Mouse (Mus musculus) brown adipose tissue, adult 24 weeks (tissue): ENCODE measurements around the gene Stk33. TPM values are rescaled to one million over a fixed set of nuclear protein-coding genes. Genes with fewer than 3 reads are reported as not detected.

Experiments used
- H3K27ac ChIP-seq: fragments of 200-500 bp; replicated peaks from 2 replicates; pipeline ENCODE4 v1.5.1; 2012; ENCODE audit warnings: low read depth, mild to moderate bottlenecking, low read length
- H3K4me1 ChIP-seq: fragments of 200-500 bp; 2 replicates; pipeline ENCODE4 v1.6.1; 2012; ENCODE audit warnings: low read length, mixed read lengths; ENCODE audit not compliant: control insufficient read depth, insufficient read depth, insufficient read length
- H3K4me3 ChIP-seq: fragments of 200-500 bp; 2 replicates; pipeline ENCODE4 v1.5.1; 2012; ENCODE audit warnings: low read depth, mild to moderate bottlenecking, low read length, moderate library complexity; ENCODE audit not compliant: insufficient read depth
- polyA plus RNA-seq: library from polyadenylated mRNA; stranded (reverse); fragments of >200 nt; gene quantifications from 2 replicates; pipeline ENCODE4 v1.2.4, GENCODE M21; 2012; ENCODE audit not compliant: missing spikeins, insufficient read depth, insufficient read length

Stk33 gene
- polyA plus RNA-seq, 1 experiment = not detected

DNA sequence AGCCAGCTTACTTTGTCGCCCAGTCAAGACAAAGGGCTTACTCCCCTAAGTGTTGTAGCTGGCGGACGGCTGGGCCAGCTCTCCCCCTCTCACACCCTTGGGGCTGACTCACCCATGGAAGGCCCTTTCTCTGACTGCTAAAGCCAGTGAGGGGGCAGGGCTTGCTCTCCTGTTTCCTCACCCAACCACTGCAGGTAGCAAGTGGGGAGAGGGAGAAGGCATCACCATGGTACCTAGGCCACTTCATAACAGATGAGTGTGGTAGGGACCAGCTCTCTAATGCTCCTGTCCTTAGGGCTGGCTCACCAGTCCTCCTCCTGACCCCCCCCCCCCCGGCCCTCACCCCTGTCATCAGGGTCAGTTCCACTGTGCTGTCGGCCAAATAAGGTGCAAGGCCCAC is 143.5 kb downstream of the Stk33 start:
- no peaks in the 10 kb centered on the region for H3K4me1 ChIP-seq
- H3K4me3 ChIP-seq = no peak overlapping the region
- H3K27ac ChIP-seq = no peak overlapping the region

DNA sequence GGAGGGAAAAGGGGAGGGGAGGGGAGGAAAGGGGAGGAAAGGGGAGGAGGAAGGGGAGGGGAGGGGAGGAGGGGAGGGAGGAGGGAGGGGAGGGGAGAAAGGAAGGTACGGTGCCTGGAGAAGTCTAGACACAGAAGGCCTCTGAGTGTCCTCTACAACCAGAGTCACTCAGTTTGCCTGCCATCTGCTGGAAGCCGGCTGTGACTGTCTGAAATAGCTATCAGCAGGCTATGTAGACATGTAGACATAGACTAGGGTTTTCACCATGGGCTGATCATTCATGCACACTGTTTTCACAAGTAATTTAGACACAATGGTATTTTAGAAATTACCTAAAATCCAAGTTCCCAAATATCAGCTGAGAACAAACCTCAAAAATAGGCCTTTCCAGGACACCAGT is 148.4 kb downstream of the Stk33 start:
- H3K4me3 ChIP-seq = no peak overlapping the region
- no peak overlapping the region for H3K27ac ChIP-seq
- no peaks in the 10 kb centered on the region for H3K4me1 ChIP-seq

DNA sequence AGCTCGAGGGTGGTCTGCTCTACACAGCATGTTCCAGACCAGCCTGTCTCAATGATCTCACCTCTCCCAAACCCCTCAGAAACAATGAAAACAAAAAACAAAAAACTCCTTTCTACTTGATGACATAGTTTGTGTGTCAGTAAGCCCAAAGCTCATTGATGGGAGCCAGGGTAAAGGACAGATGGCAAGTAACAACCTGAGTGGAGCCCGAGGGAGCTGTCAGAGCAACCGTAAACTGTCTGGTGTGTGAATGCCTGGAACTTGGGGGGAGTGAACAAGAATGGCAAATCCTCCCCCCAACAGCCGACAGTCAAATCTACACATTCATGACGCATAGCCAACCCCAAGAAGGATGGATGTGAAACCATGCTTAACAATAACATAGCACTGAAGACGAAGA is 149.8 kb downstream of the Stk33 start:
- no peaks in the 10 kb centered on the region for H3K4me1 ChIP-seq
- no peak overlapping the region for H3K27ac ChIP-seq
- H3K4me3 ChIP-seq = no peak overlapping the region

DNA sequence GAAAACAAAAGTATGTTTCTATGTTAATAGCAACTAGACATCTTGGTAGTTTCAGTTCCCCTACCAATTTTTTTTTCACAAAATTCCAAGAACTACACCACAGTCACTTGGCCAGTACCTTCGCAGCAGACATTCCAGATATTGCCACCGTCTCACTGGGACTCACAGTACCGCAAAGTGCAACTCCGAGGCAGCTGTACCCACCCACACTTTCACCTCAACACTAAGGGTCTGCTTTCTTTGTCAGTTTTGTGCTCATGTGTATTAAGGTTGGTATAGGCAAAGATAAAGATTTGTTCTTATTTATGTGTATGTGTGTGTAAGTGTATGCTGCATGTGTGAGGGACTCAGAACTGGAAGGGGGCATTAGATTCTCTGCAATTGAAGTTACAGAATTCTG is 156.8 kb downstream of the Stk33 start:
- H3K27ac ChIP-seq = no peak overlapping the region
- peaks cover 2% of the 10 kb centered on the region; the same call in 1 of the 2 replicates for H3K4me1 ChIP-seq
- H3K4me3 ChIP-seq = no peak overlapping the region

DNA sequence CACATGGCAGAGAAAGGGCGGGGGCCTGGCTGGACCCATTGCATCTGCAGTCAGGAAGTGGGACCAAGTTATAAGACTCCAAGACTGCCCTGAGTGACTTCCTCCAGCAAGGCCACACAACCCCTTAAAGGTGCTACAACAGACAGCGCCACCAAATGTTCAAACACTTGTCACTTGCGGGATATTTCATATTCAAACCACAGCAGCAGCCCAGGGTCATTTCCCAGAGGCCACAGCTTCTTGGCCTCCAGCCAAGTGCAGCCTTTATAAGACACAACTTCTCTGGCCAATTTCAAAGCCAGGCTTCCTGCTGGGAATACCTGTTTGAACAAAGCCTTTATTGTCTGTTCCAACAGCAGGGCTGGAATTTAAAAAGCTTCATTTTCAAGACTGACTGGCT is 162.3 kb downstream of the Stk33 start:
- H3K27ac ChIP-seq = no peak overlapping the region
- H3K4me1 ChIP-seq = peaks cover 3% of the 10 kb centered on the region; the same call in 1 of the 2 replicates
- no peak overlapping the region for H3K4me3 ChIP-seq

DNA sequence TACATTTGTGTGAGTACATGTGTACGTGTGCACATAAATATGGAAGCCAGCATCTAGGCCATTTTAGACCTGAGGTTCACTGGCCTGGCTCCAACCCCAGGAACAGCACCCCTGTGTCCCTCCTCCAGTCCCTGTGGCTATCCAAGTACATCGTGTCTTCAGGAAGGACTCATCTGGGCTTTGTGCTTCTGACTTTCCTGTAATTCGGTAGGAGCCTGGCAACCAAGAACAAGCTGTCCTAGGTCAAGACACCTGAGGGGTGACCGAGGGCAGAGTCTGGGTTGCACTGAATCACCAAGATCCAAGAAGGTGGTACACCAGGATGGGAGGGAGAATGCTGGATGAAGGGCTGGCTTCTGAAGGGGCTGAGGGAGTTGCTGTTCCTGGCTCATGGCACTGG is 163.0 kb downstream of the Stk33 start:
- peaks cover 3% of the 10 kb centered on the region; the same call in 1 of the 2 replicates for H3K4me1 ChIP-seq
- no peak overlapping the region for H3K27ac ChIP-seq
- no peak overlapping the region for H3K4me3 ChIP-seq

DNA sequence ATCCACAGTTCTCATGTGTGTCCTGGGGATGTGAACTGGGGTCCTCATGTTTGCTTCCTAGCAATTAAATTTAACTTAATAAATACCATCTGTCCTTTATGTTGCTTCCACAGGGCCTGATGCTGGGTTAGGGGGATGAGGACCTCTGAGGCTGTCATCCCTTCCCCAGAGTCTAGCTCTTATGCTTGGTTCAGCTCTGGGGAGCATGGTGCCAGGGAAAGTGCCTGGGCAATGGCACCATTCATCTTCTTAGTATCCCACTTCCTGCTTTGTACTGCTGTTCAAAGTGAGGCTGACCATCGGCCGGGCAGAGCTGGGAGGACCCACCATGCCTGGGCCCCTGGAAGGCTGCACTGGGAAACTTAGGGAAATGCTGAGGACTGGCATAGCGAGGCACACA is 163.7 kb downstream of the Stk33 start:
- Histone ChIP-seq H3K4me3 (no peak overlapping the region), H3K4me1 (peaks cover 3% of the 10 kb centered on the region; the same call in 1 of the 2 replicates), H3K27ac (no peak overlapping the region)

DNA sequence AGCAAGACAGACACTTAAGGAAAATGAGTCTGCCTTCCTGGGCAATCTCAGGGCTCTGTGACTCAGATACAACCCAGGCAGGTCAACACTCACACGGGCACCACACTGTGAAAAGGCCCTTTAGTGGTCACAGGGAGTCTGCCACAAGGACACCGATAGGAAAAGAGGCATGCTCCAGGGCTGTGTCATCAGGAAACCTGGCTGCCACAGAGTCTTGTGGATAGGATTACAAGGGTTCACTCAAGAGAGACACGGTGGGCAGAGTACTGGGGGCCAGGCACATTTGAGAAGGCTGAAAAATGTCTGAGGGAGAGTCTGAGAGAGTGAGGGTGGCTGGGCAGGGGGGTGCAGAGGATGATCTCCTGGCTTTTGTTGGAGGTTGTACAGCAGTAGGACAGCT is 164.6 kb downstream of the Stk33 start:
- Histone ChIP-seq H3K4me1 (peaks cover 3% of the 10 kb centered on the region; the same call in 1 of the 2 replicates), H3K4me3 (no peak overlapping the region), H3K27ac (no peak overlapping the region)

DNA sequence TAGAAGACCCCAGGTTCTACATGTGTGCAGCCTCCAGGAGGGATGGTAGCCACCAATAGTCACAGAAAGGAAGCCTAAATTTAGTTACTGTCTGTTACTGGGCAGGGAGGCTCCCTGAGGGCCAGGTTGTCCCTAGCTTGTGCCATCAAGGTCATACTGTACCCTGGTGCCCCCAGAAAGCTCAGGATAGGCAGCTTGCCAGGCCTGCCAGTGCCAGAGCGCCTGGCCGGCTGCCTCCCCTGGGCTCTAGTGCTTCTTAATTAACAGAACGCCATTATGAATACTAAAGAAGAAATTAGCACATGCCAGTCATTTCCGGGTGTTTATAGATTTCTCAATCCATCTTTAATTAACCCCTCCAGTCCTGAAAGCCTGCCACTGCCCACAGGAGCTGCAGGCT is 169.8 kb downstream of the Stk33 start:
- no peak overlapping the region for H3K4me3 ChIP-seq
- no peaks in the 10 kb centered on the region for H3K4me1 ChIP-seq

DNA sequence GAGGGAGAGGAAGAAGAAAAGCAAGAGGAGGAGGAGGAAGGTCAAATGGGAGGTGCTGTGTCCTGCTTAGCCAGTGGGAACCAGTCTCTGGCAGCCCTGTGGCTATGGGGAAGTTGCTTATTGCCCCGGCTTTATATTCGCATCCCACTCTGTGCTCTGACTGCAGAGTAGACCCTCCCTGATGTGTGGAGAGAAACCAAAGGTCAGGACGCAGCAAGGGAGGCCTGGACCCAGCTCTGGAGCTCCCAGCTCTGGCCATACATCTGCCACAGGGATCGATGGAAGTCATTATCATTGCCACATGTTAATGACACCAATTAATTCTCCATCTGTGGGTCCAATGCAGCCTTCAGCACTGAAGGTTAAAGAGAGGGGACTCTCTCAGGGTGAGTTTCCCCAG is 171.5 kb downstream of the Stk33 start:
- no peaks in the 10 kb centered on the region for H3K4me1 ChIP-seq
- no peak overlapping the region for H3K27ac ChIP-seq
- H3K4me3 ChIP-seq = no peak overlapping the region

More for the DNA sequence above, 169.8 kb downstream of the Stk33 start:
- H3K27ac ChIP-seq = no peak overlapping the region

DNA sequence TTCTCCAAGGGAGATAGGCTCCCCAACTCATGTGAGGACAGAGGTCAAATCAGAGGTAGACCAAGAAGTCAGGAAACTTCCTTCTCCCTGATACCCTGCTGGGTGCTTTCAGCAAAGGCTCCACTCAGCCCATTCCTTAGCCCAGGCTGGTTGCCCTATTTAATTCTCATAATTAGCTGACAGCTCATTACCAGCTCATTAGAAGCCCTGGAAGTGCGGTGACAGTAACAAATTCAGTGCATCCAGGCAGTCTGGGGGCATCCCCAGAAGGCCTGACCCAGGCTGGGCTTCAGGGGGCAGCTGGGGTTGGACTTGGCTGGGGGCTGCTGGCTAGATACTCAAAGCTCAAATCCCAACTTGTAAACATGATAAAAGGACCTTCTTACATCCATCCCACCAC is 172.7 kb downstream of the Stk33 start:
- no peak overlapping the region for H3K27ac ChIP-seq
- H3K4me3 ChIP-seq = no peak overlapping the region
- H3K4me1 ChIP-seq = no peaks in the 10 kb centered on the region

DNA sequence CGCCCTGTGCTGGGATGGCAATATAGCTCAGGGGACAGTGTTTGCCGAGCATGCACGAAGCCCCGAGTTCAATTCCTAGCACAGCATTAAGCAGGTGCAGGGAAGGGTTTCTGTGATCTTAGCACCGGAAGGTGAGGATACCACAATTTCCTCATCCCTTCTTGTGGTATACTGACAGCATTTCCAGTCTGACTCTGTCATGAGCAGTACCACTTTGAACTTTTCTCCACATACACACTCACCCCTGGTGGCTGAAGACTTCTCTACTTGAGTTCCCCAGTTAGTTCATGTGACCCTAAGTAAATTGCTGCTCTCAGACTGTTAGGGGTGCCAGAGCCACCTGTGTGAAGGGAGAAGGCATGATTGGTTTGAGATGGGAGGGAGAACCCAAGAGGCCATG is 173.3 kb downstream of the Stk33 start:
- Histone ChIP-seq H3K4me1 (no peaks in the 10 kb centered on the region), H3K27ac (no peak overlapping the region), H3K4me3 (no peak overlapping the region)

DNA sequence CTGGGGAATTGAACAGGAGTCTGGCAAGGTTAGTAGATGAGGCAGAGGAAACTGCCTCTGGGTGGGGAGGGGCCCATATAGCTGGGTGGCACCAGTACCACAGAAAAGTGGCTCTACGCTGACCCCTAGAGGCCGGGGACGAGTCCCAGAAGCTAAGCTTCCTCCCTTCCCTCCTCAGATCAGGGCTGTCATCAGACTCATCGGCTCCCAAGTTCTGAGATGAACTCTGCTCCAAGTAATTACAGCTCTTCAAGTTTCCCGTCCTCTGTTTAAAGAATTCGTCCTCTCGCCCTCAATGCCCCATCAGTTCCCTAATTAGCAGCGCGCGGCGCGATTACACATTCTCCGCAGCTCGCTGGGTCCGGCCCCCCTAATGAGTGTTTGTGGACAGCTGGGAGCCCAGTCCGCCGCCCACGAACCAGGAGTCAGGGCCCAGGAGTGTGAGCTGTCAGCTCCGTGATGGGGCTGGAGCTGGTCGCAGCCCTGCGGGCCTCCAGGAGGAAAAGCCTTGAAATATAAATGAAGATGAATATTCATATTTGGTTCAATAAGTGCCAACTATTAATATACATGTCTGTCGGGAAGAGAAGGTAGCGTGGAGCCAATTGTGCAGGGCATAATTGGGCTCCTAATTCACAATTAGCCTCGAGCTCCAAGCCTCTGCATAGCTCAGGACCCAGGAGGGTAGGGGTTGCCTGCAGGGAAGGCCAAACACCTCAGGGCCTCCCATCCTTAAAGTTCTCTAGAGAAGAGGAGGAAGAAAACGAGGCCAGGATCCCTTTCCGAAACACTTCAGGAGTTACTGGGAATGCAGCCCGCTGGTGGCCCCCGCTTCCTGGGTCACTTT is 183.2 kb downstream of the Stk33 start:
- no peaks in the 10 kb centered on the region for H3K4me1 ChIP-seq
- H3K27ac ChIP-seq = no peak overlapping the region
- no peak overlapping the region; the same call in 1 of the 2 replicates for H3K4me3 ChIP-seq

DNA sequence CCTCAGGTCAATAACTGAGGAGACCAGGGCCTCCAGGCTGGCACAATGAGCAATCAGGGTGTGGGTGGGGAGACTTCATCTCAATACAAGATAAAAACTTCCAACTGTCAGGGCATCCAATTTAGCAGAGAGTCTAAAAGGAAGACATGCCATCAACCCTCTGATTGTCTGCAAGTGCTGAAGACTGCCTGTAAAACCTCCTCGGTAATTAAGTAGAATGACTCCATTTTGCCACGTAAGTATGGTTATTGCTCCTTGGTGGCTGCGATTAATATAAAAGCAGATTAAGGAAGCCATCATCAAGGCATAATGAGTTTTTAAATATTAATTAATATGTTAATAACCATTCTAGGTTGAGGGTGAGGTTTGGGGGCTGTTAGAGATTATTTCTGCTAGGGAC is 187.5 kb downstream of the Stk33 start:
- no peak overlapping the region for H3K4me3 ChIP-seq
- no peaks in the 10 kb centered on the region for H3K4me1 ChIP-seq
- no peak overlapping the region for H3K27ac ChIP-seq

DNA sequence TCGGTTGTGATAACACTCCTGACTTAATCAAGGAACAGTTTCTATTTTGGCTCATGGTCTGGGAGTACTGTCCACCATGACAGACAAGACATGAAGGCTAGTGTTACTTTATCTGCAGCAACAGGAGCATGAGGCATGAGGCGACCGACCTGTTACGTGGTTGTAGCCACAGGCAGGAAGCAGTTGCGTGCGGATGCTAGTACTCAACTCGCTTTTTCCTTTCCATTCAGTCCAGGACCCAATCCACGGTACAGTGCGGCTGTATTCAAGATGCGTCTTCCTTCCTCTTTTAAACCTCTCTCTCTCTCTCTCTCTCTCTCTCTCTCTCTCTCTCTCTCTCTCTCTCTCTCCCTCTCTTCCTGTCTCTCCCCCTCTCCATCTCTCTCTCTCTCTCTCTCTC is 194.1 kb downstream of the Stk33 start:
- H3K27ac ChIP-seq = no peak overlapping the region
- no peak overlapping the region for H3K4me3 ChIP-seq
- H3K4me1 ChIP-seq = no peaks in the 10 kb centered on the region

DNA sequence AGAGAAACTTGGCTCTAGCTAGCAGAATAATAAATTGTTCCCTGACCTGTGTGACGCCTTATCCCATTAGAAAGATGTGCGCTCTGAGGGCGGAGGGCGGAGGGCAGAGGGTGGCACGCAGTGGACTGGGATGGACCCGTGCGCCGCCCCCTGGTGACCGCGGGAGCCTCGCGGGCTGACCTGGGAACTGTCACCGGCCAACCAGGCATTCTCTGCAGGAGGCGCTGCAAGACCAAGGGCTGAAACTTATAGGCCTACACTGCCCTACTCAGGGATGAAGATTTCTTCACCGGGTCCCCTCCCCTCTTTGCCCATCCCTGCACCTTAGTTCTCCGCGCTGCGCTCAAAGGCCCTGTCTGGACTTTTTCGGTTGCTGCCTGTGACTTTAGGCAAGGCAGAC is 197.6 kb downstream of the Stk33 start:
- no peaks in the 10 kb centered on the region for H3K4me1 ChIP-seq
- H3K27ac ChIP-seq = no peak overlapping the region
- H3K4me3 ChIP-seq = no peak overlapping the region
